Mouse (Mus musculus) erythroblast, embryonic 14.5 days (primary cell): ENCODE data around the gene Aipl1. TPM values are rescaled to one million over a fixed set of nuclear protein-coding genes. Genes with fewer than 3 reads are reported as not detected.

Experiments used
- H3K27me3 ChIP-seq: 2 replicates; pipeline ENCODE4 v1.6.1; 2012; ENCODE audit warnings: inconsistent platforms; ENCODE audit not compliant: control insufficient read depth
- H3K36me3 ChIP-seq: 2 replicates; pipeline ENCODE4 v1.6.1; 2012; ENCODE audit warnings: mild to moderate bottlenecking, inconsistent platforms; ENCODE audit not compliant: control insufficient read depth
- H3K4me1 ChIP-seq: 2 replicates; pipeline ENCODE4 v1.6.1; 2012; ENCODE audit warnings: inconsistent platforms; ENCODE audit not compliant: control insufficient read depth
- H3K4me3 ChIP-seq: replicated peaks from 2 replicates; pipeline ENCODE3; 2012; ENCODE audit warnings: moderate library complexity, mild to moderate bottlenecking, inconsistent platforms
- H3K9me3 ChIP-seq: 2 replicates; pipeline ENCODE4 v1.6.1; 2012; ENCODE audit warnings: low read length, inconsistent platforms, mixed read lengths; ENCODE audit not compliant: control insufficient read depth
- GATA1 ChIP-seq: IDR thresholded peaks from 2 replicates; pipeline ENCODE4 v1.6.1; 2012; ENCODE audit warnings: low read length, inconsistent platforms, mixed read lengths
- TAL1 ChIP-seq: IDR thresholded peaks from 3 replicates; pipeline ENCODE4 v1.6.1; 2012; ENCODE audit warnings: low read length, inconsistent platforms, mixed read lengths
- polyA plus RNA-seq: library from polyadenylated mRNA; stranded (reverse); fragments of >175 nt; gene quantifications from 2 replicates; pipeline ENCODE4 v1.2.3, GENCODE M21; 2012

Aipl1 gene
- polyA plus RNA-seq, 1 experiment: 0.02 TPM

- H3K4me3 ChIP-seq: peak within 1 kb of the TSS; percentile 62
- TF ChIP-seq TAL1 (no peak), GATA1 (no peak)
- peaks cover 15% of the 10 kb centered on the region for H3K4me1 ChIP-seq
- no peaks in the 10 kb centered on the region; the same call in 1 of the 2 replicates for H3K36me3 ChIP-seq
- H3K9me3 ChIP-seq: no peaks in the 10 kb centered on the region
- peaks cover 22% of the 10 kb centered on the region for H3K27me3 ChIP-seq
These were observed 4.7 kb upstream of the Aipl1 start, which contains the start of gene Pimreg for GRCm38 (mm10) chr11:72041768-72042607. Gene Pimreg (plus strand): TSS chr11:72042032.

GRCm38 (mm10) chr11:72041290-72041767 lies 4.0 kb upstream of the Aipl1 start:
- Histone ChIP-seq H3K4me1 (peaks cover 15% of the 10 kb centered on the region), H3K4me3 (peak overlapping the region; percentile 62), H3K27me3 (peaks cover 22% of the 10 kb centered on the region), H3K36me3 (no peaks in the 10 kb centered on the region; the same call in 1 of the 2 replicates), H3K9me3 (no peaks in the 10 kb centered on the region)
- TF ChIP-seq TAL1: no peak
- no peak for TF ChIP-seq GATA1

- TF ChIP-seq GATA1 (no peak), TAL1 (no peak)
- Histone ChIP-seq H3K4me1 (peaks cover 15% of the 10 kb centered on the region), H3K4me3 (no peak overlapping the region), H3K36me3 (no peaks in the 10 kb centered on the region; the same call in 1 of the 2 replicates), H3K9me3 (no peaks in the 10 kb centered on the region), H3K27me3 (peaks cover 22% of the 10 kb centered on the region)
These were observed 2.5 kb upstream of the Aipl1 start for GRCm38 (mm10) chr11:72039599-72040386.

GRCm38 (mm10) chr11:72037996-72038395 lies 687 bp upstream of the Aipl1 start:
- peaks cover 21% of the 10 kb centered on the region for H3K27me3 ChIP-seq
- H3K4me1 ChIP-seq: peaks cover 15% of the 10 kb centered on the region
- no peaks in the 10 kb centered on the region for H3K9me3 ChIP-seq
- H3K36me3 ChIP-seq: no peaks in the 10 kb centered on the region
- TF ChIP-seq GATA1 (no peak), TAL1 (no peak)
- H3K4me3 ChIP-seq: no peak overlapping the region

GRCm38 (mm10) chr11:72032589-72032988 lies 4.7 kb downstream of the Aipl1 start:
- no peak for TF ChIP-seq GATA1
- TF ChIP-seq TAL1: no peak
- Histone ChIP-seq H3K4me3 (no peak overlapping the region), H3K27me3 (peaks cover 8% of the 10 kb centered on the region), H3K4me1 (no peaks in the 10 kb centered on the region), H3K36me3 (no peaks in the 10 kb centered on the region), H3K9me3 (no peaks in the 10 kb centered on the region)

- TF ChIP-seq TAL1 (no peak), GATA1 (no peak)
- no peaks in the 10 kb centered on the region for H3K4me1 ChIP-seq
- no peaks in the 10 kb centered on the region for H3K36me3 ChIP-seq
- peaks cover 3% of the 10 kb centered on the region for H3K27me3 ChIP-seq
- no peak overlapping the region for H3K4me3 ChIP-seq
- no peaks in the 10 kb centered on the region for H3K9me3 ChIP-seq
These were observed 5.2 kb downstream of the Aipl1 start for GRCm38 (mm10) chr11:72032091-72032490.

GRCm38 (mm10) chr11:72031353-72031752 lies 6.0 kb downstream of the Aipl1 start:
- H3K9me3 ChIP-seq: no peaks in the 10 kb centered on the region
- no peak overlapping the region for H3K4me3 ChIP-seq
- TF ChIP-seq TAL1 (no peak), GATA1 (no peak)
- no peaks in the 10 kb centered on the region for H3K4me1 ChIP-seq
- peaks cover 3% of the 10 kb centered on the region for H3K27me3 ChIP-seq
- H3K36me3 ChIP-seq: no peaks in the 10 kb centered on the region

- H3K27me3 ChIP-seq: peaks cover 3% of the 10 kb centered on the region
- no peak overlapping the region for H3K4me3 ChIP-seq
- no peak for TF ChIP-seq TAL1
- no peak for TF ChIP-seq GATA1
- no peaks in the 10 kb centered on the region for H3K4me1 ChIP-seq
- no peaks in the 10 kb centered on the region for H3K36me3 ChIP-seq
- H3K9me3 ChIP-seq: no peaks in the 10 kb centered on the region
These were observed 8.2 kb downstream of the Aipl1 start for GRCm38 (mm10) chr11:72029143-72029542.

GRCm38 (mm10) chr11:72027836-72028235 lies 9.5 kb downstream of the Aipl1 start:
- H3K36me3 ChIP-seq: no peaks in the 10 kb centered on the region
- TF ChIP-seq GATA1: no peak
- no peak for TF ChIP-seq TAL1
- peaks cover 3% of the 10 kb centered on the region for H3K27me3 ChIP-seq
- no peaks in the 10 kb centered on the region for H3K4me1 ChIP-seq
- no peak overlapping the region for H3K4me3 ChIP-seq
- no peaks in the 10 kb centered on the region for H3K9me3 ChIP-seq
